Mouse (Mus musculus) megakaryocyte, embryonic 14.5 days (primary cell): ENCODE results near the gene Cfap206.
"Not testable (repeated sequence)": the region's sequence is repeated elsewhere in the genome, so short reads cannot be mapped to it uniquely, and the experiment has no call there.

Experiments
- FLI1 ChIP-seq: IDR thresholded peaks from 2 replicates; pipeline ENCODE4 v1.6.1; 2012; ENCODE audit warnings: low read length, inconsistent platforms, mixed read lengths
- GATA1 ChIP-seq: IDR thresholded peaks from 3 replicates; pipeline ENCODE4 v1.6.1; 2012; ENCODE audit warnings: mixed read lengths, low read length, inconsistent platforms, borderline replicate concordance

DNA sequence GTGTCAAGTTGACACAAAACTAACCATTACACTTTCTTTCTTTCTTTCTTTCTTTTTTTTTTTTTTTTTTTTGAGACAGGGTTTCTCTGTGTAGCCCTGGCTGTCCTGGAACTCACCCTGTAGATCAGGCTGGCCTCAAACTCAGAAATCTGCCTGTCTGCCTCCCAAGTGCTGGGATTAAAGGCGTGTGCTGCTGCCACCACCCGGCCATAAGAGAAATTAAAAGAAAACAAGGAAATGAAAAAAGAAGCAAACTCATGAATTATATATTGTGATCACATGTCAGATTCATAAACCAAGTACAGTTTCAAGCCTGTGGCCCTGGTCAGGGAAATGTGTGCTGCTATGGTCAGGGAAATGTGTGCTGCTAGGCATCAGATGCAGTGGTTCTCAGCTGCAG, 3.4 kb upstream of the Cfap206 start:
- TF ChIP-seq GATA1, FLI1: not testable (repeated sequence)
